Mouse (Mus musculus) gastrocnemius, adult 8-10 months (tissue): ENCODE results near the gene Crtam. TPM values are rescaled to one million over a fixed set of nuclear protein-coding genes. Genes with fewer than 3 reads are reported as not detected.

ENCODE experiments used
- DNase-seq, 2 experiments: peaks; one replicate each; pipeline ENCODE4 v3.0.0; 2022; ENCODE audit warnings: low spot score in 2 of 2
- total RNA-seq, 4 experiments: library from RNA; stranded (reverse); gene quantifications; 2 replicates each; pipeline ENCODE4 v1.2.4; 2022

Crtam gene
- total RNA-seq = not detected

DNA sequence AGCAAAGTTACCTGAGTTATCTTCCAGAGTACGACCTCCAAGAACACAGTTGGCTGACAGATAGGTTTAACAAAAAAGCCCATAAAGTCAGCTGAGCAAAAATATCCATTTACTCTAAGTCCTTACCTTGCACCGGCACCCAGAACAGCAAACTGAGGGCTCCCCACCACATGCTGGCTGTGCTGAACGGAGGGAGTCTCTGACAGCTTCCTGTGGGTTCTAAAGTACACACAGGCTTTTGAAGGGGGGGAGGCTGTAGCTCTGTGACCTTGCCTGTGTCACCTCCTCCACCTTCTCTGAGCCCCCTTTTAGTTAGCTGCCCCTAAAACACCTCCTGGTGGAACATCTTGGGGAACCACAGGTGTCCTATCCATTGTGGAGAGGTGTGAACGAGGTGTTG, at the start of gene Crtam:
TSS of gene Crtam (minus strand) at position 214 of the 400 bp plus-strand sequence.
- DNase-seq = no peak

DNA sequence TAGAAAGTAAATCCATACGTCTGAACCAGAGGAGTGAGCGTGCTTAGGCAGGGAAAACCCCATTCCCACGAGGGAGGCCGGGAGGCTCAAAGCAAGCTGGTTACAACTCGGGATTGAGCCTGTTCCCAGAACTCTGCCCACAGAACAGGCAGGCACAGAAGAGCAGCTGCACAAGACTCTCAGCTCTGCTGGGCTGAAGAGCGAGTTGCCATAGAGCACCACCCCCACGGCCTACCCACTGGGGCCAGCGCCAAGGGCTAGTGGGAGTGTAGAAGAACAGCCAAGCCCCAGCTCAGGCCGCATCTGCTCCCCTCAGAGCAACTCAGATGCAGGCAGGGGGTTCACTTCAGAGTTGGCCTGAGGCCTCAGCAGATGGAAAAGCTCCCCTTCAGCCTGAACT, 49.7 kb upstream of the Crtam start:
- DNase-seq = no peak

DNA sequence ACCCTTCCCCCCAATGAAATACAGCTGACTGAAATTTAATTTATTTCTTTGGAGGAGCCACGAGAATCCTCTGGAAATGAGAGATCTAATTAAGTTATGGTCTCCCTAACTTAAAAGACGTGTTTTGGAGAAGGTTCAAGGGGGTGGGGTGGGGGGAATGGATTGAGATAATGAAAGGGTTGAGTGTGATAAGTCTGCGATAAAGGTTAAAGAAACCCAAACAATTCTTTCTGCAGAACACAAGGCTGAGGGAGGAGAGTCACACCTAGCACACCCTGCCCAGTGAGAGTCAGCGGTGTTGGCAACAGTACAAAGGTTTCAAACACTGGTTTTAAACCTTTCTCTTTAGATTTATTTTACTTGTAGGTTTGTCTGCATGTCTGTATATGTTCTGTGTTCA, 49.0 kb upstream of the Crtam start:
- no peak for DNase-seq

DNA sequence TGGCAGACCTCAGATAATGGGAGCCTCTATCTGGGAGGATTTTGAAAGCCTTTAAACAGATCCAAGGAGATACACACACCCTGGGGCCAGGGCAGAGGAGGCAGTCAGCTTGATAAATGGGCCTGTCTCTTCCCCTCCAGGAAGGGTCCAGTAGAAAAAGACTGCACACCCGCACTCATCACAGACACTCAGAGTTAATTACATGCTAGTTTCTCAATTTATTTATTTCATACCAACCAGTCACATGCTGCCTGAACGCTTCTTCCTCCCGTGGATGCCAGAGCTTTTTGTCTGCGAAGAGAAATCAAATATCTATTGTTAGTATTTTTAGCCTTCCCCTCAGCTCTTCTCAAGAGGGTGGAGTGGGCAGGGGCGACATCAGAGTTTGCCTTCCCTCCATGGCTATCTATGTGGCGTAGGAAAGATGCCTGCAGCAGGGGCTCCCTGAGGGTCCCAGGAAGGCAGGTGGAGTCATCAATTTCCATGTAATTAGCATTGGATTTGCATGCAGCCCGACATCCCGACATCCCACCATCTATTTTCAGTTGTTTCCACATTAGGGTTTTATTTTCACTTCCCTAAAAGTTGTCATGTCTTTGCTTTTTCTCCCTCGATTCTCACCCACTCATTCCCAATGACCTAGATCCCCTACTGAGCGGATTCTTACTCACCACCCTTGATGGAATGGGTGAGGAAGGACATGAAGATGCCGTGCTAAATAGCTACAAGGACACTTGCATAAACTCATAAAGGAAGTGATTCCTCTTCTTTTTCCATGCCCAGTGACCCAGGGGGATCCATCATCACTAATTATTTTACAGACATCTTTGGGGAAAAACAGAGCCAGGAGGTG, 46.9 kb upstream of the Crtam start:
- no peak for DNase-seq

DNA sequence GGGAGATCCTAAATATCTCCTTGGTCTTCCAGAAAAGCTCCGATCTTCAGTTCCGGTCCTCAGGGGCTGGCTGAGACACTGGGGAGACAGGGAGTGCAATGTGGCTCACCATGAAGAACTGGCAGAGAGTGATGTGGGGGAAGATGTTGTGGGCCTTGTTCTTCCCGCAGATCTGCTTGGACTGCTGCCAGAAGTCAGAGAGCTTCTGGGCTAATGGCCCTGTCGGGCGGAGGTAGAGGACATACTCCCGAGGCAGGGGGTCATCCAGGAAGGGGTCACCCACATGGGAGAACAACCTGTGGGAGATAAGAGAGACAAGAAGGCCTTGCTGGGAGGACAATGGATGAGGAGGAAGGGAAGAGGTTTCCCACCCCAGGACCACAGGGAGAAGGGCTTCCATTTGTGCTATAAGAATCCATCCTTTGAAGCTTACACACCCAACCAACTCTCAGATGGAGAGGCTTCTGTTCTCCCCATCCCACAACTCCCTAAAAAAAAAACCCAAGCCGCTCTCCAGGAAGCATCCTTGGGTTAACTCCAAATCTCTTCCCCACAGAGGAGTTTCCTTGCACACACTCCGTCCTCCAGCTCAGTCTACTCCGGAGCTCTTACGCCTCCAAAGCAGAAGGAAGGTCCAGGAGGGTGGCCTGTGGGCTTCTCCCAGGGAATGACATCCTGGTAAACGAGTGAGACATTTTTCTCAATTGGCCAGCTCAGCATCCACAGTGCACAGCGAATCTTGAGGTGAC, 46.1 kb upstream of the Crtam start:
- no peak for DNase-seq

DNA sequence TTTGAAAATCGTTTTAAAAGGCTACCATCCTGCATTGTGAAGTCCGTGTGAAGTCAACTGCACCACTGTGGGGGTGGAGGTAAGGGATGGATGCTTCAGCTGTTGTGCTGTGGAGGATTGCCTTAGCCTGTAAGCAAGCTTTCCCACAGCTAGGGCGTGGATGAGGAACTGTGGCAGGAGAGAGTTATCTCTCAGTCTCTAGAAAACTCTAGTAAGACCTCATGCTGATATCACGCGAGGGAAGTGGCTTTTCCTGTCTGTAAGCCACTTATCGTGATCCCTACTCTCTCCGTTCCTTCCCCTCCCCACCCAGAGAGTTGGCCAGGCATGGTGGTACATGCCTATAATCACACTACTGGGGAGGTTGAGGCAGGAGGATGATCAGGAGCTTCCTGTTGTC, 44.9 kb upstream of the Crtam start:
- no peak for DNase-seq

DNA sequence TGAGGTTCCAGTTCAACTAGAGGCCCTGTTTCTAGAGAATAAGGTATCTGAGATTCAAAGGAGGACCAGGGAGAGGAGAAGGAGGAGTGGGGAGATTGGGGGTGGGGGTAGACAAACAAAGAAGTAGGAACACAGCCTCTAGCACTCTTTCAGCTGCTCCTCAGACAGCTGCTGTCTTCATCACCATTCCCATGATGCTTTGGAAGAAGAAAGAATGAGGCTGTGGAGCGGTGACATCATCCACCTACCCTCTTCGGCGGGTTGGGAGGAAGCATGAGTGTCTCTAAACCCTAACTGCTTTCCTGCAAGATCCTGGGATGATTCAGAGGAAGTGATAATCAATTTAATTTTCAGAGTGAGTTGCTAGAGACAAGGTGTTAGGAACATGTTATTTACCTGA, 44.4 kb upstream of the Crtam start:
- no peak for DNase-seq

DNA sequence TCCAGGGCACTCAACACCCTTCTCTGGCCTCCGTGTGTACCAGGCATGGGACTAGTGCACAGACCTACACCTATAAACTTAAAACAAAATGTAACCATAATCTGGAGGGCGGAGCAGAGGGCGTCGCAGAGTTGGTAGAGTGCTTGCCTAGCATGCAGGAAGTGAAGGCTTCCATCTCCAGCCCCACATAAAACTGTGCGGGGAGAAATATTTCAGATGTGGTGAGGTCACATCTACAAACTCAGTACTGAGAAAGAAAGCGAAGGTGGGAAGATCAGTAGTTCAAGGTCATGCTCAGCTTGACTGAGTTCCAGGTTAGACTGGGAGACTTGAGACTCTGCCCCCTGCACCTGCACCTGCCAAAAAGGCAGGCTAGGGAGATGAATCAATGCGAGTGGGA, 43.8 kb upstream of the Crtam start:
- DNase-seq = no peak

DNA sequence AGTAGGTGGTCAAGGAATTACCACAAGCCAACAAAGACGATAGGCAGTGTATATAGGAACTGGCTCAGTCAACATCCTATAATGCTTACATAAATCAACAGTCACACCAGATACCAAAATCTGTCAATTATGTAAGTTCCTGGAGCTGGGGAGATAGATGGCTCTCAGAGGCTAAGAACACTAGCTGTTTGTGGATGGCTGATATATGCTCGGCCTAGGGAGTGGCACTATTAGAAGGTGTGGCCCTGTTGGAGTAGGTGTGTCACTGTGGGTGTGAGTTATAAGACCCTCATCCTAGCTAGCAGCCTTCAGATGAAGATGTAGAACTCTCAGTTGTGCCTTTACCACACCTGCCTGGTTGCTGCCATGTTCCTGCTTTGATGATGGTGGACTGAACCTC, 43.2 kb upstream of the Crtam start:
- no peak for DNase-seq

DNA sequence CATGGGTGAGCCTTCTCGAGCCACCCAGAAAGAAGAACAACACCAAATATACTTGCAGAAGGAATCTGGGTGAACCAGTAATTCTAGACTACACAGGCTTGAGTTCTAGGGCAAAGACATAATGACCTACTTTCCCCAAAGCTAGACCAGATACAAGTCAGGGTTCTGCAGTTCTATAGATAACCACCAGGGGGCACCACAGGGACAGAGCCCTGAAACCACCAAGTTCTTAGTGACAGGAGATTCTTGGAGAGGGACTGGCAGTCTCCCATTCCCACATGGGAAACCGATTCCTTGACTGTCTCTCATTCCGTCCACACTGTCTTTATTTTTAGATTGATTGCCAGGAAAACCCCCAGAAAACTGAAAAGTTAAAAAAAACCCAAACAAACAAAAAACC, 40.2 kb upstream of the Crtam start:
- peak; percentile 75 to 83 for DNase-seq

DNA sequence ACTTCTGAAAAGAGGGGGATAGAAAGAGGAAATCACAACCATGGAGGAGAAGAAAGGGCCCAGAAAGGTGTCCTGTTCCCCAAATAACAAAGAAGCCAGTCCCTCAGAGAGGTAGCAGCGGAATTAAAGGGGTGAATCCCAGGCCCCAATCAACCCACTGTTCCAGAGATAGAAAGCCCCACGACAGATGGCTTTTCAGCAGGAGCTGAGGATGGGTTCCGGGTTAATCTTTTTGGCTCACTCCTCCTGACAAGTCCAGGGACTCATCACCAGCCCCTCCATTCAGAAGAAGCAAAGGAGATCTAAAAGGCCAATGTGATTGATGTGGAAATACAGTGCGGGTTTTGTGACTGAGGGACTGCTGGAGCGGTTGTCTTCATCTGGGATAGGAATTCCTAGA, 39.2 kb upstream of the Crtam start:
- no peak for DNase-seq

DNA sequence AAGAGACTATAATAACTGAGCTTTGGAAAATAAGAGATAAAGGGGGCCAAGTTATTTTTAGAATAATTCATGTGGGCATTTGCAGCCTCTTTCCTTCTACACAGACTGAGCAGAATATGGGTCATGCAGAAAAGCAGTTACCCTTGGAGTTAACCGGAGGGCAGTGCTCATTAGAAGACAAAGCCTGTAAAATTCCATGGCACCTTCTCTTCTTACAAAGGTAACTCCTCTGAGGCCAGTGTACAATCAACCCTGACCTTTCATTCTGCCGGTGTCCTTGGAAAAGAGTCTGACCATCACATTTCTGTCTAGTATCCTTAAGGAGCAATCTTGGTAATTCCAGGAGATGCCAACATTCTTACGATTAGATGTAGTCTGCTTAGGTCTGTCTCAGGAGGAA, 37.0 kb upstream of the Crtam start:
- DNase-seq = no peak

DNA sequence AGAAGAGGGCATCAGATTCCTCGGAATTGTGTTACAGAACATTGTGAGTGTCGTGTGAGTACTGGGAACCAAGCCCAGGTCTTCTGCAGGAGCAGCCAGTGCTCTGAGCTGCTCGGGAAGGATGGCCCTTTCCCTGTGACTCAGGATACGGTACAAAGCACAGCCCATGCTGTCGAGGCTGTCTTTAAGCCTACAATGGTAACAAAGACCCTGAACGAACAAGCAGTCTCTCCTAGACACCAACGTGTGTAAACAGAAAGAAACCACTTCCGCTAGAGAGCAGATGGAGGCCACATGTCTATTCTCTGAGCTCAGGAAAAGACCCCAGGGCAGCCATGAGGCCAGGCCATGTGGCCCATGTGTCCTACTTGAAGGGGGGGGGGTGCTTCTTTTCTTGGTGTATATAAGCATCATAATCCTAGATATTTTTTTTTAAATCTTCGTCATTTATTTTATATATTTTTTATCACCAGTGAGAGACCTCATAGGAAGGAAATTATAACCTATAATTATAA, 33.8 kb upstream of the Crtam start:
- DNase-seq = no peak

DNA sequence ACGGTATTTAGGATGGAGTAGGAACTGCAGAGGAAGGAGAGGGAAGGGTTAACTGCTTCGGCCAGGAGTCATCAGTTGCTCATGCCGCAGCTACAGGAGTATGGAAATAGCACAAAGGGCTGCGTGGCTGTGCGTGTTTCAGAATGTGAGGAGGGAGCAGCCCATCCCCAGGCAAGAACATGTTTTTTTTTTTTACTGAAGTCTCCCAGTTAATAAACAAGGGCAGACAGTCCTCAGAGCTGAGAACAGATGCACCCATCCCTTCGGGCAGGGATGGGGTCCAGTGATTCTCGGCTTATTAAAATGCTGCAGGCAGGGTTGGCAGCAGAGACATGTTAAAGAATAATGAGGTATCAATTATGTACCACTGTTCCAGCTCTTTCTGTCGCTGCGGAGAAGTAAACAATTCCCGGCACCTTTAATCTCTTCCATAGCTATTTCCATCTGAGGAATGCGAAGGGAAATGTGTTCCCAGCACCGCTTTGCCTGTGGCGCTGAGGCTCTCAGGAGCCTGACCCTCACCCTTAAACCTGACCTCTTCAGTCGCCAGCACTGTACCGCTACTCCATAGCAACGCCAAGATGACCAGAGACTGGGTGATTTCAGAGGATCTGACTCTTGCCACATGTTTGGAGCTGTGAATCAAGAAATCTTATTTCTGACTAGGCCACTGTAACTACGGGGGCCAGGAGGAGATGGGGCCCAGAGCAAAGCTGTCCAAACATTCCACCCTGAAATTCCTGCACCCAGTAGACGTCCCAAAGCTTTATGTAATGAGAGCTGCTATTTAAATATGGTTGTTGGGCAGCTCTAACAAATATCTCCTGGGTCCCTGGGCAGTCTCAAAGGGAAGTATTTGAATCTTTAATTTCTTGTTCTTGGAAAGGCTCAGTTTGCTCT, 27.4 kb upstream of the Crtam start:
- DNase-seq = no peak

DNA sequence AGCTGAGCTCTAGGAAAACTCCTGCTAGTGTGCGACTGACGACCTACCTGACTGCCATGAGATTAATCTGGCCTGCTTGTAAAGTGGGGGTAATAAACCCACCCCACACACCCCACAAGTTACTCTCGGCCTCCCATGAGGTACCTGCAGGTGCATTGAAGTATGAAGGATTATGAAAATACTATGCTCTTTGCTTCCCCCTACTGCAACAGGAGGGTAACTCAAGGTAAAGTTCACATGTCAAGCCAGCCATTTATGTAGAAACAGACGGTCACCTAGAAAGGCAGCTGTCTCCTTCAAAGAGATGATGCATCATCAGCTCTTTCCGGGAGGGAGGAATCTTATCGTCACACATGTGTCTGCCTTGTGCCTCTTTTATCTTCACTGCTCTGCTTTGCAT, 25.4 kb upstream of the Crtam start:
- no peak for DNase-seq

DNA sequence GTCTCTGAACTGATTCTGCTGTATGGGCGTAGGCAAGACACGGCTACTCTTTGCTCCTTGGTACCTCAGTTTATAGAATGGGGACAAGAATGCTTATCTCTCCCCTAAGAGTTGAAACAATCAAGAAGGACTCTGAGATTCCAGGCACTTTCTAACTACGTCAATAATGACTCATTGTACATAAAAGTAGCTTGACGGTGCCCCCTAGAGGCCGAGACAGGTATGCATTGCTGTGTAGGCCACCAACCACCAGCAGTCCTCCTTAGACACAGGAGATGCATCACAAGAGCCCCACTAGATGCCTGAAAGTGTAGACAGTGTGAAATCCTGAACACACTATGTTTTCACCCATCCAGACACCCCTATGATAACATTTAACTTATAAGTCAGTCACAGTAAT, 24.0 kb upstream of the Crtam start:
- DNase-seq = peak in 1 of 2 experiments; percentile 5

DNA sequence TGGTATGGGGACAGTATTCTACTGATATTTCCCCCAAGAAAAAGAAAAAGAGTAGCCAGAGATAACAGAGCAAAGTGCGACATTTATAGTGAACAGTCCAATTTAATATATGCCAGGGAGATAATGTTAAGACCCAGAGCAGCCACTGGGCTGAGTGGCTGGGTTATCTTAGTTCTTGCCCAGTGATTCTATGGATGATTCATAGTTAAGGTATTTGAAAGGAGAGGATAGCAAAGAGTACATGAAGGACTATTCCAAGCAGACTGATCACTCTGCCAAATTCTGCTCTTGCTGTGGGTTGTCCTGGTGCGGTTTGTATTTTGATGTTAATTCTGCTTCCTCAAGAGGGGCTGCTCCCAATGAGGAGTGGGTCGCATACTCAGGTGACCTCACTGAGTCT, 17.3 kb upstream of the Crtam start:
- no peak for DNase-seq

DNA sequence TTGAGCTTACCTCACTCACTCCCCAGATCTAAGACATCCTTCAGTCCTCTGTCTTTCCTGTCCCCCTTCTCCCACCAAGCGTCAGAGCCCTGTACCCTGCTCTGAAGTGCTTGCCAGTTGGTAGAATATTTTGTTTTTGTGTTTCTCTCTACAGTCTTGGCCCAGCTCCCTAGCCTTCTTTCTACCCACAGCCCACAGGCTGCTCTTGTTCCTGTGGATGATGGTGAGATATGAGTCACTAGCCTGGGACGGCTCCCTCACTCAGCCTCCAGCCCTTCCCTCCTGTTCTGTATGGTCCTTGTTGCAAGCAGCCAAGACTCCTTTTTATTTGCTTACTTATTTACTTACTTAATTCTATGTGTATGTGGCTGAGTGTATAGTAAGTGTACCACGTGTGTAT, 16.1 kb upstream of the Crtam start:
- DNase-seq = no peak

DNA sequence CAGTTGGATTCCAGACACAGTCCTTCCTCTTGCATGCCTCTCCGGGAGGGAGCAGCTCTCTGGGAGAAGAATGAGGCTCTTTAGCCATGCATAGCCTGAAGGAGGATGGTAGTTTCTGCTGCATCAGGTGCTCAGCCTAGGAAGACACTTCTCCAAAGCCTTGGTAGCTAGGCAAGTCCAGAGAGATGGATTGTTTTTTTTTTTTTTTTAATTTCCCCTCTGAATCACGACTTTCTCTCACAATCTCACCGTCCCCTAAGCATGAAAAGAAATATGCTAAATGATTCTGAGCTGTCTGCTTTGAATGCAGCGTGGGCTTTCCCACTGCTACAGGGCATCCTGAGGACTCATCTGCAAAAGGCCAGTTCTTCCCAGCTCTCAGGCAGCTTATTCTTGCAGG, 10.1 kb upstream of the Crtam start:
- DNase-seq = no peak

DNA sequence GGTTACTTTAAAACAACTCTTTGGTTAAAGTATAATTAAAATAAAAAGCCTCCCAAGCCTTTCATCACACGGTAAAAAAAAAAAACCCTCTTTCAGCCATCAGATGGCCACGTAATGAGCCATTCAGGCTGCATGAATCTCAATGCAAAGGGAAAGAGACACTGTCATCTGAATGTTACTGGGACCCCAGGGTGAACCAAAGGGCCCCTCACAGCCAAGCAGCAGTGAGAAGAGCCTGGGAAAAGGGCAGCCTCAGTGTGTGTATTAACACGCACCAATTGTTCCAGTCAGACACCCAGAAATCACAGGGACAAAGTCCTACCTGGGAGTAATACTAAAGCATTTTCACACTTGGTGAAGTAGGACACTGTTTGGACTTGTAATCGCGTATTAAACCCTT, 8.0 kb upstream of the Crtam start:
- no peak for DNase-seq

DNA sequence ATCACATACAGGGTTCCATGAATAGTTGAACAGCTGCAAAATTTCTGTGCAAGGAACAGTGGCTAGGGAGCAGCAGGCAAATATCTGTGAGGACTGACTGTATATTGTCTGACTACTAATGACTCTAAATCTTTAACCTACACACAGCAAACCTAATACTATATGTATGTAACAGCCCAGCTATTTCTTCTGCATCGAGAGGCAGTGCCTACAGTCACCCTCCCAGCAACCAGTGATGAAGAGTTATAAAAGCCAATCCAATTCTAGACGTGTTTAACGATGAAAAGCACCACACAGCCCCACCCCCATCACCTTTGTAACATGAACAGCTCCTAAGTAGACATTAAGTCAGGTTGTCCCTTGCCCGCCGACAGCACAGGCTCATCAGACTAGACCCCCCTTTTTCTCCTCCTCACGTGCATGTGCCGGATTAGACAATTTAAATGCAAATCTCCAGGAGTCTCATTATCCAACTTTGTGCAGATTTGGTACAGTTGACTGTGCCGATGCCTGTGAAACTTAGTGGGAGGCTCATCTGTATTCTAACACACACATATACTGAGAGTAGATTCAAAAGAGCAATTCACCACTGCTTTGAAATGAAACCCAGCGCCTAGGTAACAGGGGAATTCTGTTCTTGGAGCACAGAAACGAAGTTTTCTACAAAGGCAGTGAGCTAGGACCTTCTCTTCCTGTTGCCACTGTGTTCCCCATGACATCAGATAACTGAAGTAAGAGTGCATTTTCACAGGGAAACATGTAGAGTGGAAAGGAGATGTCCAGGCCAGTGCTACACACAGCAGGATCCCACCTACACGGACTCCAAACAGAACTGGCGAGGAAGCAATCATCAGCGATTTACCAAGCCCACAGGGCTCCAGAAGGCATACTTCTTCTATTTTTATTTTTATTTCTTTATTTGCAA, 7.3 kb upstream of the Crtam start:
- no peak for DNase-seq
